Mouse (Mus musculus) liver, adult 2 months (tissue): ENCODE results near the gene Hgfac. TPM values are rescaled to one million over a fixed set of nuclear protein-coding genes. Genes with fewer than 3 reads are reported as not detected.

Source experiments
- DNase-seq: peaks from one replicate; pipeline ENCODE4 v3.0.0-alpha.2; 2011; ENCODE audit warnings: low read depth, low spot score; ENCODE audit errors: extremely low read depth
- H3K27ac ChIP-seq: fragments of 200-500 bp; replicated peaks from 2 replicates; pipeline ENCODE4 v1.5.1; 2012; ENCODE audit warnings: low read depth, mild to moderate bottlenecking, control low read depth, inconsistent platforms, low read length; ENCODE audit not compliant: insufficient read depth
- H3K27me3 ChIP-seq: fragments of 200-500 bp; 2 replicates; pipeline ENCODE4 v1.6.1; 2012; ENCODE audit warnings: mild to moderate bottlenecking, moderate library complexity, low read length, inconsistent platforms; ENCODE audit not compliant: control insufficient read depth, insufficient read depth
- H3K36me3 ChIP-seq: fragments of 200-500 bp; 2 replicates; pipeline ENCODE4 v1.6.1; 2012; ENCODE audit warnings: low read length, inconsistent platforms; ENCODE audit not compliant: control insufficient read depth, insufficient read depth
- H3K4me1 ChIP-seq: fragments of 200-500 bp; 2 replicates; pipeline ENCODE4 v1.6.1; 2011; ENCODE audit warnings: low read length; ENCODE audit not compliant: control insufficient read depth, insufficient read depth
- H3K4me3 ChIP-seq: fragments of 200-500 bp; 2 replicates; pipeline ENCODE4 v1.5.1; 2011; ENCODE audit warnings: low read depth, mild to moderate bottlenecking, control low read depth, low read length, moderate library complexity; ENCODE audit not compliant: insufficient read depth
- H3K79me2 ChIP-seq: fragments of 200-500 bp; 2 replicates; pipeline ENCODE4 v1.6.1; 2012; ENCODE audit warnings: inconsistent platforms, mild to moderate bottlenecking, low read length, moderate library complexity; ENCODE audit not compliant: control insufficient read depth, insufficient read depth
- H3K9ac ChIP-seq: fragments of 200-500 bp; 2 replicates; pipeline ENCODE4 v1.6.1; 2012; ENCODE audit warnings: low read depth, mild to moderate bottlenecking, control low read depth, inconsistent platforms, low read length
- CTCF ChIP-seq: fragments of 200-500 bp; IDR thresholded peaks from 2 replicates; pipeline ENCODE4 v1.5.1; 2011; ENCODE audit warnings: low read depth, low read length, control low read depth
- POLR2A ChIP-seq: fragments of 200-500 bp; IDR thresholded peaks from 2 replicates; pipeline ENCODE4 v1.6.1; 2011; ENCODE audit warnings: low read length, control low read depth; ENCODE audit not compliant: insufficient read depth; ENCODE audit errors: extremely low read depth
- WGBS: fragments of 180-500 bp; shearing (Covaris S2); methylation state at CpG from one replicate; pipeline ENCODE4 v1.1.7; 2018; 5-methylcytosine and 5-hydroxymethylcytosine counted together
- polyA plus RNA-seq: library from polyadenylated mRNA; depleted of rRNA; stranded (reverse); fragments of >200 nt; gene quantifications from 2 replicates; pipeline ENCODE4 v1.2.3, GENCODE M21; 2012
- total RNA-seq: library from RNA; depleted of rRNA; stranded (reverse); fragments of >200 nt; gene quantifications from 2 replicates; pipeline ENCODE4 v1.2.3, GENCODE M21; 2014

The Hgfac gene
- total and polyA plus RNA-seq, 2 experiments = 239 to 1,032 TPM

GRCm38 (mm10) chr5:35043110-35043451 is 1.8 kb downstream of the Hgfac start:
- peak; percentile 85 for DNase-seq
- H3K9ac ChIP-seq = 0 out of 2 replicates have a peak overlapping the region, but pooled peaks have one; percentile 18
- H3K27me3 ChIP-seq = no peaks in the 10 kb centered on the region
- H3K4me3 ChIP-seq = no peak overlapping the region
- no peak overlapping the region for H3K27ac ChIP-seq
- peaks cover 34% of the 10 kb centered on the region for H3K4me1 ChIP-seq
- peaks cover 8% of the 10 kb centered on the region; the same call in 1 of the 2 replicates for H3K36me3 ChIP-seq
- WGBS = 7% methylated on average over 1 of the region's 1 CpGs
- peaks cover 7% of the 10 kb centered on the region; the same call in 1 of the 2 replicates for H3K79me2 ChIP-seq
- TF ChIP-seq CTCF (peak; percentile 80), POLR2A (no peak)

GRCm38 (mm10) chr5:35050541-35050940 is 9.2 kb downstream of the Hgfac start:
- Histone ChIP-seq H3K36me3 (peaks cover 9% of the 10 kb centered on the region; the same call in 1 of the 2 replicates), H3K27me3 (no peaks in the 10 kb centered on the region), H3K9ac (no peak overlapping the region), H3K79me2 (no peaks in the 10 kb centered on the region), H3K27ac (no peak overlapping the region), H3K4me3 (no peak overlapping the region), H3K4me1 (peaks cover 15% of the 10 kb centered on the region)
- WGBS = 64% methylated on average over 5 of the region's 5 CpGs
- DNase-seq = no peak
- TF ChIP-seq CTCF (0 out of 2 replicates have a peak, but pooled peaks have one; percentile 0), POLR2A (no peak)

- Histone ChIP-seq H3K36me3 (no peaks in the 10 kb centered on the region), H3K79me2 (no peaks in the 10 kb centered on the region), H3K27me3 (peaks cover 2% of the 10 kb centered on the region; the same call in 1 of the 2 replicates), H3K9ac (no peak overlapping the region), H3K4me1 (no peaks in the 10 kb centered on the region), H3K4me3 (no peak overlapping the region), H3K27ac (no peak overlapping the region)
- TF ChIP-seq POLR2A (no peak), CTCF (no peak)
- 87% methylated on average over 3 of the region's 3 CpGs for WGBS
- DNase-seq = no peak
These were observed 13.3 kb downstream of the Hgfac start for GRCm38 (mm10) chr5:35054628-35055027.

GRCm38 (mm10) chr5:35055076-35055475 is 13.8 kb downstream of the Hgfac start:
- Histone ChIP-seq H3K4me3 (no peak overlapping the region), H3K79me2 (no peaks in the 10 kb centered on the region), H3K36me3 (no peaks in the 10 kb centered on the region), H3K9ac (no peak overlapping the region), H3K27me3 (peaks cover 2% of the 10 kb centered on the region; the same call in 1 of the 2 replicates), H3K27ac (no peak overlapping the region), H3K4me1 (no peaks in the 10 kb centered on the region)
- no peak for TF ChIP-seq POLR2A
- no peak for DNase-seq
- 77% methylated on average over 12 of the region's 12 CpGs for WGBS

GRCm38 (mm10) chr5:35056604-35057432 is 15.5 kb downstream of the Hgfac start, which contains the start of gene Dok7:
Gene Dok7 (plus strand): TSS chr5:35056766.
- Histone ChIP-seq H3K27me3 (peaks cover 2% of the 10 kb centered on the region; the same call in 1 of the 2 replicates), H3K9ac (no peak within 1 kb of the TSS; the same call in 1 of the 2 replicates), H3K4me3 (peak within 1 kb of the TSS; percentile 42), H3K4me1 (no peaks in the 10 kb centered on the region), H3K79me2 (no peaks in the 10 kb centered on the region), H3K36me3 (no peaks in the 10 kb centered on the region), H3K27ac (no peak within 1 kb of the TSS)
- 0 out of 2 replicates have a peak, but pooled peaks have one; percentile 5 for TF ChIP-seq CTCF
- TF ChIP-seq POLR2A = no peak
- 1% methylated on average over 74 of the region's 74 CpGs for whole genome bisulfite sequencing
- no peak for DNase-seq

- Histone ChIP-seq H3K4me3 (no peak overlapping the region), H3K27me3 (peaks cover 2% of the 10 kb centered on the region; the same call in 1 of the 2 replicates), H3K9ac (no peak overlapping the region), H3K4me1 (no peaks in the 10 kb centered on the region), H3K79me2 (no peaks in the 10 kb centered on the region), H3K36me3 (no peaks in the 10 kb centered on the region), H3K27ac (no peak overlapping the region)
- WGBS = 36% methylated on average over 4 of the region's 4 CpGs
- DNase-seq = no peak
- TF ChIP-seq CTCF (no peak), POLR2A (no peak)
These were observed 16.3 kb downstream of the Hgfac start for GRCm38 (mm10) chr5:35057582-35057981.
